Mouse (Mus musculus) kidney, adult 18-20 months (tissue): ENCODE results near the gene Aar2.
A peak's percentile ranks its signal among the peaks of the same experiment; 100 is the strongest.
"Not testable (repeated sequence)": the region's sequence is repeated elsewhere in the genome, so short reads cannot be mapped to it uniquely, and the experiment has no call there.

ENCODE experiments used
- DNase-seq: peaks from one replicate; pipeline ENCODE4 v3.0.0; 2021

The Aar2 gene

DNA sequence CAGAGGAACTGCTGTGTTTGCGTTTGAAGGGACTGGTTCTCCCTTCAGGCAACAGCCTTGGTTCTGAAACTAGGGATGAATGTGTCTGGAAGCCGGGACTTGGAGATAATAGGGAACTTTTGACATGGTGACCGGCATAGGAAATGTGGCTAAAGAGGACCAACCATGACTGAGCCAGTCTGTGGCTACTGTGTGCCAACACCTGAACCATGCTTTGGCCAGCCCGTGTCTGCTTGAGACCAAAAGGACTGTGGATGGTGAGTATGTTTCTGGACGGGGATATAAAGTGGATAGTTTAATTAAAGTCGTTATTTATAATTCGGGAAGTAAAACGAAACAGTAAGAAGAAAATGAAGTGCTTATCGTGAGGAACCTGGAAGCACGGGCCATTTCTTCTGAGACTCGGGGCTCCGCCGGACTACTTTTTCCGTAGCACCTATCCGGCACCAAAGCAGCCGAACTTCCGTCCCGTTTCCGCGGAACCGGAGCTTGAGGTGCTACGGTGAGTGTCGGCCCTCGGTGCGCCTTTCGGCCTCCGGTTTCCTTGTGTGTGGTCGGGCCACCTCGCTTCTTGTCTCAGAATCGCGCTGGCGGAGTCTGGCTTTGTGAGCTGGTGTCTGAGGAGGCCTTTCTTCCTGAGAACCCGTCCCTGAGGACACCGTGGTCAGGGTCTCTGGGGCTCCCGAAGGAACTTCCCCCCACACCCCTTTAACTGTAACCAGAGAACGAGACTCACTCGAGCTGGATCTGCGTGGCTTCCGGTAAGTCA, at the start of gene Aar2:
Gene Aar2 (plus strand): TSS at position 462 of the 769 bp plus-strand sequence.
- DNase-seq: peak; percentile 87

DNA sequence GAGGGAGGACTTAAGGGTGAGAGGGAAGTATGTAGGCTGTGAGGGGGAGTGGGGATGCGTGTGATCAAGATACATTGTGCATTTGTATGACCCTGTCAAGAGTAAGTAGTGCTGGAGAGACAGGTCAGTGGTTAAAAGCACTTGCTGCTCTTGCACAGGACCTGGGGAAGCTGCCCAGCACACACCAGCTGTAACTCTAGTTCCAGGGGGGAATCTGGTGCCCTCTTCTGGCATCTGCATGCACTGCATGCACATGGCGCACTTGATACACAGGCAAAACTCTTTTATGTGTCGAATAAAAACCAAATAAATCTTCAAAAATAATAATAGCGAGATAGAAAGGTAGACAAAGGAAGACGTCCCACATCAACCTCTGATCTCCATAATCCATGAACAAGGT, 49.5 kb upstream of the Aar2 start:
- peak; percentile 73 for DNase-seq

GRCm38 (mm10) chr2:156501025-156501424, 46.4 kb upstream of the Aar2 start:
- DNase-seq: no peak

- DNase-seq: no peak
These were observed 41.9 kb upstream of the Aar2 start for GRCm38 (mm10) chr2:156505533-156505932.

- no peak for DNase-seq
These were observed 35.4 kb upstream of the Aar2 start for GRCm38 (mm10) chr2:156512028-156512427.

GRCm38 (mm10) chr2:156512561-156512960, 34.8 kb upstream of the Aar2 start:
- peak; percentile 68 for DNase-seq

GRCm38 (mm10) chr2:156515102-156515501, 32.3 kb upstream of the Aar2 start:
- DNase-seq: no peak

DNA sequence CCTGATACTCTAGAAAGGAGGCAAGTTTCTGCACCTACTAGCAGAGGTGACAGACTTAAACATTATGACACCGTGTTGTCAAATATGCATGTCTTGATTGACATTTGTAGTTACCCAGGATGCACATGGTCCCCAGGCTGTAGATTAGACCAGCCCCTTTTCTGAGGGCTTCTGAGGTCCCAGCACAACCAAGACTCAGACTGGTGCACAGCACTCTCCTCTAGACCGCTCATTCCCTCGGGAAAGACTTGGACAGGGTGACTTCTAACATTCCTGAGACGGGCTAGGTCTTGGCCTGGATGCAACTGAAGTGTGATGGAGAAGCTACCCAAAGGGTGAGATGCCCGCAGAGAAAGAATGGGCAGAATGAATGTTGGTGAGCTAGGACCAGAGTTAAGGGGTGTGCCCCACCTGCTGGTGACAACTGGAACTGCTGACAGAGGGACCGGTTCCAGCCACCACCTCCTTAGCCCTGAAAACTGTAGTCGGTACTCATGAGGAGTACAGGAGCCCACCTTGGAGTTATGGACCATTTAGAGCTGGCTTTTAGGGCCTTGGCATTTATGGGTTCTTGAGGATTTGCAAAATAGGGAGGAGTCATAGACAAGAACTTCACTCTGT, 31.7 kb upstream of the Aar2 start:
- peak; percentile 86 for DNase-seq

DNA sequence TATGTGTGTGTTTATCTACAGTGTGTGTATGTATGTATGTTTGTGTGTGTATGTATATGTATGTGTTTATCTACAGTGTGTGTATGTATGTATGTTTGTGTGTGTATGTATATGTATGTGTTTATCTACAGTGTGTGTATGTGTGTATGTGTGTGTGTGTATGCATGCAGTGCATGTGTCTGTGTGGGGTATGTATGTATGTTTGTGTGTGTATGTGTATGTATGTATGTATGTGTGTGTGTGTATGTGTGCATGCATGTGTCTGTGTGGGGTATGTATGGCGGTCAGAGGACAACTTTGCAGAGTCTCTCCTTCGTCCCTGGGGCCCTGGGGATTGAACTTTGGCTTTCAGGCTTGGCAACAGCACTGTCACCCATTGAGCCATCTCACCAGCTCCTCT, 30.7 kb upstream of the Aar2 start:
- not testable (repeated sequence) for DNase-seq

DNA sequence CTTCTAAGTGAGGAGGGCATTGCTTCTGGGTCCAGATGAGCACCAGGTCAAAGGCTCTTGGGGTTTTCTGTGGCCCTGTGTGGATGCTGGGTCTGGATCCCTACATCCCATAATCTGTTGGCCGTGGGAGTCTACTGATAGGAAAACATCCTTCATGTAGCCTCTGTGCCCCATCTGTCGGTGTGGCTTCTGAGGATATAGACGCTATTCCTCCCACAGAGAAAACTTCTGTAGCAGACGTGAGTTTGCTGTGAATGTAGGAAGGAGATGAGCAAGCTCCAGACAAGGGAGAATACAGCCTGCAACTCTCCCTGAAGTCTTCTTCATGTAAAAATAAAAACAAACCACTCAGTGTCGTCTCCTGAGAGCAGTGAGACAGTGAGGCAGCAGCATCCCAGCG, 29.1 kb upstream of the Aar2 start:
- no peak for DNase-seq

DNA sequence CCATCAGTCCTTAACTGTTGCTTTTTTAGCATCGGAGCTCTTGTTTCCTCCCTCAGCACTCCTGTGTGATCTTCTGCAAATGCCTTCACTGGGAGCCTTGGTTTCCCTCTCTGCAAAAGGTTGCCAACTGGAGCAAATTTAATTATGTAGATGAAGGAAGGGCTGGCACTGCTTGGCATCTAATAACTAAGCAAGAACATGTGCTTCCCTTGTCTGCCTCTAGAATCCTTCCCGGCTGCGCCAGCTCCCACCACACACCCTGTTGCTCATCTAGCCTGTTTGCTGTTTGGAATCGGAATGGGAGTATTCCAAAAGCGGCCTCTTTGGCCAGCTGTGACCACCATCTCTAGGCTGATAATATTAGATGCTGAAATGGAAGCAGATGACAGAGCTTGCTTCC, 27.8 kb upstream of the Aar2 start:
- DNase-seq: no peak

GRCm38 (mm10) chr2:156522994-156523393, 24.4 kb upstream of the Aar2 start:
- no peak for DNase-seq

GRCm38 (mm10) chr2:156524078-156524477, 23.3 kb upstream of the Aar2 start:
- DNase-seq: no peak

DNA sequence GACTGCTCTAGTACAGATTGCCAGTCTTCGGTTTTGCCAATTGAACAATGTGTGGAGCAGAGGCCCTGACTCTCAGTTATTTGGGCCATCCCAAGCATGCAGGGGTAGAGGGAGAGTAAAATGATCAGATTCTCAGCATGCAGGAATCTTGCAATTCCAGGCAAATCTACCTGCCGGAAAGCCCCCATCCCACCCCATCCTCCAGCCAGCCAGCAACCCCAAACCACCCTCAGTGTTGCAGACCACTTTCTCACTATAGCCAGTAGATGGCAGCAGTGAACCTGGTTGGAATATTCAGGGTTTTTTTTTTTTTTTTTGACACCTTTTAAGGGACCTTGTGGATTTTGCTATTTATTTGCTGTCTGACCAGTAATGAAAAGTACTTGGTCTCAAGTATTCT, 17.7 kb upstream of the Aar2 start:
- DNase-seq: peak; percentile 6

GRCm38 (mm10) chr2:156533160-156533559, 14.2 kb upstream of the Aar2 start:
- DNase-seq: no peak

DNA sequence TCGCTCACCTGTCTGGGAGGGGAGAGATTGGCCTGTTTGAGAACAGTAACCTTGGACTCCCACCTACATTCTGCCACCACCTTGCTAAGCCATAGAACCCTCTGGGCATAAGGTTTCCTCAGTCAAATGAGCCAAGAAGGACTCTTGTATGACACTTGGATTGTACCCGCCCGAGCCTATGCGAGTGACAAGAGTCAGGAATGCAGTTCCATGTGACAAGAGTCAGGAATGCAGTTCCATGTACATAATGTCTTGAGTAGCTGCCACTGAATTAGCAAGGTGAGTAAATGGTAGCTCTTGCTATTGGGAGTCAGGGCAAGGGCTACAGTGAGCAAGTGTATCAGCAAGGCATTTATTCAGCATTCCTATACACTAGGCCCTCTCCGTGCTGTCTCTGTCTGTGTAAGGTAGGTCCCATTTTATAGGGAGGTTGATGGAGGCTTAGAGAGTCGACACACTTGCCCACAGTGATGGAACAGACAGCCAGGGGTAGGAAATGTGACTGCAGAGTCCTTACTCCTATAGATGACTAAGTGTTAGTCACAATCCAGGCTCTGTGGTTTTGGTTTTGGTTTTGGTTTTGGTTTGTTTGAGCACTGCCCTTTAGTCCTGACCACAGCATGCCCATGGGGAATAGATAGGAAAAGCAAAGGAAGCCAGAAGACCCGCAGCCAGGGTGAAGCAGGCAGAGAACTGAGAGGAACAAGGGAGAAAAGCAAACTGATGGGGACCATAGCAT, 8.4 kb upstream of the Aar2 start:
- DNase-seq: no peak

GRCm38 (mm10) chr2:156540991-156541390, 6.4 kb upstream of the Aar2 start:
- DNase-seq: no peak

GRCm38 (mm10) chr2:156542410-156542809, 5.0 kb upstream of the Aar2 start:
- no peak for DNase-seq

DNA sequence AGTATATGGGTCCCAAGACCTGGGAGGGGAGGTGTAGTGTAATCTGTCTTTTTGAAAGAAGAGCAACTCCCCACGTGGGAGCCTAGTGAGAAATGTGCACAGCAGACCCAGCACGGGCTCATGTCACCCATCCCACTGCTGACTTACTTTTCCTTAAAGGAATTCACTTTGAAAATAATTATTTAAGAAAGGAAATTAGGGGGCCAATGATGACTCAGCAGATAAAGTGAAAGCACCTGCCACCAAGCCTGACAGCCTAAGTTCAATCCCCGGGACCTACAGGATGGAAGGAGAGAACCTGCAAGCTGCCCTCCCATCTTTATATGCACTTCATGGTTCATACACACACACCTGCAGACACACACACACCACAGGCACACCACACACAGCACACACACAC, 3.6 kb upstream of the Aar2 start:
- DNase-seq: no peak

- DNase-seq: no peak
These were observed 5.0 kb downstream of the Aar2 start for GRCm38 (mm10) chr2:156552421-156552820.

- no peak for DNase-seq
These were observed 14.4 kb downstream of the Aar2 start for GRCm38 (mm10) chr2:156561808-156562207.

GRCm38 (mm10) chr2:156563557-156563956, 16.2 kb downstream of the Aar2 start:
- no peak for DNase-seq

DNA sequence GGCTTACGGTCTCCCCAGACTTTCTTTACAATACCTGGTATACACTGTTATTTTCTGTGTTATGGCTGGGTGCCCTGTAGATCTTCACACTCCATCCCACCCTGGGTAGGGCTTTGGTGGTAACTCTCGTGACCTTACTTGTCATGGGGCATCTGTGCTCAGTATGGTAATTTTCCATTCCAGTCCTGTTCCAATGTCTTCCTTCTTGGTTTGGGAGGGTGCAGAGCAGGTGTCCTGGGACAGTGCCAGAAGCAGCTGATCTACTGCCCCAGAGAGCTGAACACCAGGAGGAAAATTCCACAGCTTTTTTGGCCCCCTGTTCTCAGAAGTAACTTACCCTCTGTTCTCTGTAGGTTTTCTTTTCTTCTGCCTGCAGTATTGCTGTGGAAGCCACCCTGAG, 19.1 kb downstream of the Aar2 start:
- no peak for DNase-seq

DNA sequence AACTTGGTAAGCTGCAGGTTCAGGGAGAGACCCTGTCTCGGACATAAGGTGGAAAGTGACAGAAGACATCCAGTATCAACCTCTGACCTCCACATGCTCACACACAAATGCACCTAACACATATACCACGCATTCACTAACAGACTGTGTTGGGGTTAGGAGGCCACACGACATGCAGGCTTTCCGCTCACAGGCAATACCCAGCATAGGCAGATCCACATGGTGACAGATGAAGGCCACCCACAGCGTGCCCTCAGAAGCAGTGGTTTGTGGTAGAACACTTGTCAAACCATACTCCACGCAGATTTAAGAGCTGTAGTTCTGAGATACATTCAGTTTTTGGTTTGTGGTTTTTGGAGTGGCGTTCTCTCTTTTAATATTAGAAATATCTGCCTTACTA, 21.3 kb downstream of the Aar2 start:
- DNase-seq: no peak
